In genomic region chr8:54529382-54530296, GRCm38 (mm10) we compare ENCODE assay signal across 7 mouse cellular contexts. TPM values are rescaled to one million over a fixed set of nuclear protein-coding genes. Genes with fewer than 3 reads are reported as not detected.
DNase-seq lines count a peak whose midpoint lies in the region; ATAC-seq lines count a peak whose summit lies in the region.

Gene Asb5, plus strand, starts transcription at chr8:54529580.
Gene Spcs3, minus strand, starts transcription at chr8:54529998.

- no peaks in the 10 kb centered on the region for H3K27me3 ChIP-seq in intestine, embryonic 15.5 days (replicated peaks)
- no peaks in the 10 kb centered on the region for H3K27me3 ChIP-seq in midbrain, embryonic 10.5 days (ENCODE audit: low read depth, poor library complexity, severe bottlenecking)

- peak within 1 kb of the TSS; percentile 84 for H3K27ac ChIP-seq in intestine, embryonic 15.5 days
- peak within 1 kb of the TSS; percentile 95 for H3K27ac ChIP-seq in midbrain, embryonic 10.5 days (replicated peaks)

- peak within 1 kb of the TSS; percentile 80 for H3K4me3 ChIP-seq in intestine, embryonic 15.5 days (replicated peaks)
- peak within 1 kb of the TSS; percentile 91 for H3K4me3 ChIP-seq in midbrain, embryonic 10.5 days

- under 1% methylated on average over 89 of the region's 89 CpGs for WGBS in intestine, embryonic 15.5 days
- WGBS in midbrain, embryonic 10.5 days = under 1% methylated on average over 89 of the region's 89 CpGs

- peak; percentile 98 for DNase-seq in adrenal gland, adult 2 months
- peak; percentile 95 for DNase-seq in embryo, embryonic 11.5 days (ENCODE audit: low read depth, low spot score)
- DNase-seq in gastrocnemius, postnatal 36 days = peak; percentile 94
- DNase-seq in left cerebral cortex, postnatal 25 days (ENCODE audit: low spot score in 2 of 2) = peak; percentile 93 to 97
- DNase-seq in midbrain, embryonic 10.5 days (ENCODE audit: low spot score) = peak; percentile 95
- DNase-seq in right cerebral cortex, postnatal 4 days = peak; percentile 98

- ATAC-seq in intestine, embryonic 15.5 days = peak; percentile 99

- no peaks in the 10 kb centered on the region for H3K36me3 ChIP-seq in intestine, embryonic 15.5 days
- H3K36me3 ChIP-seq in midbrain, embryonic 10.5 days = peaks cover 24% of the 10 kb centered on the region

- H3K9me3 ChIP-seq in intestine, embryonic 15.5 days = no peaks in the 10 kb centered on the region
- no peaks in the 10 kb centered on the region for H3K9me3 ChIP-seq in midbrain, embryonic 10.5 days (replicated peaks)

- peak within 1 kb of the TSS; percentile 82 for H3K9ac ChIP-seq in intestine, embryonic 15.5 days

- H3K4me1 ChIP-seq in intestine, embryonic 15.5 days (replicated peaks) = 0 out of 2 replicates have a peak, but pooled peaks cover 6% of the 10 kb centered on the region
- peaks cover 22% of the 10 kb centered on the region for H3K4me1 ChIP-seq in midbrain, embryonic 10.5 days

- intact Hi-C loops in gastrocnemius, postnatal 36 days (cut with DNase I) = no loop called here
- intact Hi-C loops in left cerebral cortex, postnatal 25 days (cut with DNase I) = loop anchor here (2.0 to 10.0 kb wide), 4 partner anchors 25 to 425 kb away; partner anchors contain the start of gene Gpm6a

- H3K4me2 ChIP-seq in intestine, embryonic 15.5 days (replicated peaks) = peak within 1 kb of the TSS; percentile 57

RNA-seq across cellular contexts. Expression of gene Asb5, which starts in this region (rescaled TPM):
- total RNA-seq in adrenal gland, adult 2 months (2021) = not detected
- polyA plus RNA-seq in adrenal gland, adult 2 months (2012; rRNA removed) = 2.4 and 4.4 TPM in 2 replicates
- total RNA-seq in gastrocnemius, postnatal 36 days (2021) = 100 to 1,000 TPM; 181 to 187 TPM
- 3.1 and 4.6 TPM in 2 replicates for polyA plus RNA-seq in intestine, embryonic 15.5 days (2015; fragmentation: Nextera tagmentation; extraction: Ambion mirVana)
- total RNA-seq in left cerebral cortex, postnatal 25 days (2021) = under 1 TPM; 0.78 to 0.94 TPM
- polyA plus RNA-seq in midbrain, embryonic 10.5 days (2016; fragmentation: Nextera tagmentation; extraction: Ambion mirVana) = 3.7 and 7.1 TPM in 2 replicates

RNA-seq across cellular contexts. Expression of gene Spcs3, which starts in this region (rescaled TPM):
- 10 to 100 TPM; 43.3 to 43.9 TPM for total RNA-seq in adrenal gland, adult 2 months (2021)
- polyA plus RNA-seq in adrenal gland, adult 2 months (2012; rRNA removed) = 6.5 and 6.8 TPM in 2 replicates
- 10 to 100 TPM; 20.9 to 21.4 TPM for total RNA-seq in gastrocnemius, postnatal 36 days (2021)
- polyA plus RNA-seq in intestine, embryonic 15.5 days (2015; fragmentation: Nextera tagmentation; extraction: Ambion mirVana) = 96.9 and 98.0 TPM in 2 replicates
- total RNA-seq in left cerebral cortex, postnatal 25 days (2021) = 10 to 100 TPM; 65.8 to 69.2 TPM
- 90.3 and 95.5 TPM in 2 replicates for polyA plus RNA-seq in midbrain, embryonic 10.5 days (2016; fragmentation: Nextera tagmentation; extraction: Ambion mirVana)

Comparison
In these comparisons a context has a peak if more than half of its experiments do, and no peak if none do; other contexts are left out.
1. Peak in every context shown above with its lines: DNase-seq, ATAC-seq, H3K4me3 ChIP-seq and H3K27ac ChIP-seq.
2. RNA of gene Asb5 (total RNA-seq): 181 to 187 TPM in gastrocnemius, postnatal 36 days; 0.78 to 0.94 TPM in left cerebral cortex, postnatal 25 days and not detected in adrenal gland, adult 2 months; every median in the first group is over 10 times any median in the second.
3. RNA of gene Spcs3 (polyA plus RNA-seq): 96.9 to 98.0 TPM in intestine, embryonic 15.5 days and 90.3 to 95.5 TPM in midbrain, embryonic 10.5 days; 6.5 to 6.8 TPM in adrenal gland, adult 2 months; every median in the first group is over 10 times any median in the second.